Mouse (Mus musculus) hindbrain, embryonic 12.5 days (tissue): ENCODE results near the gene Igf1r. TPM values are rescaled to one million over a fixed set of nuclear protein-coding genes. Genes with fewer than 3 reads are reported as not detected.

ENCODE experiments used
- ATAC-seq: fragments of 200-750 bp; cut with Nextera tagmentation; 2 replicates; pipeline ENCODE4 v1.8.0; 2017; ENCODE audit warnings: moderate TSS enrichment; ENCODE audit not compliant: low FRiP score
- H3K27ac ChIP-seq: fragments of 300-500 bp; sonication (generic); 2 replicates; pipeline ENCODE4 v1.5.1; 2016; ENCODE audit warnings: mild to moderate bottlenecking
- H3K27me3 ChIP-seq: fragments of 300-500 bp; sonication (generic); 2 replicates; pipeline ENCODE4 v1.6.1; 2016; ENCODE audit warnings: mild to moderate bottlenecking
- H3K36me3 ChIP-seq: fragments of 300-500 bp; sonication (generic); 2 replicates; pipeline ENCODE4 v1.6.1; 2016; ENCODE audit warnings: mild to moderate bottlenecking
- H3K4me1 ChIP-seq: fragments of 300-500 bp; sonication (generic); 2 replicates; pipeline ENCODE4 v1.6.1; 2016
- H3K4me2 ChIP-seq: fragments of 300-500 bp; sonication (generic); replicated peaks from 2 replicates; pipeline ENCODE4 v1.6.1; 2016; ENCODE audit warnings: mild to moderate bottlenecking
- H3K4me3 ChIP-seq: fragments of 300-500 bp; sonication (generic); 2 replicates; pipeline ENCODE4 v1.5.1; 2016; ENCODE audit warnings: mild to moderate bottlenecking
- H3K9ac ChIP-seq: fragments of 300-500 bp; sonication (generic); 2 replicates; pipeline ENCODE4 v1.6.1; 2016; ENCODE audit warnings: mild to moderate bottlenecking, moderate library complexity
- H3K9me3 ChIP-seq: fragments of 300-500 bp; sonication (generic); replicated peaks from 2 replicates; pipeline ENCODE4 v1.6.1; 2016; ENCODE audit warnings: mild to moderate bottlenecking
- WGBS: fragments of 180-500 bp; shearing (Covaris S2); methylation state at CpG from one replicate; pipeline ENCODE4 v1.1.7; 2016; 5-methylcytosine and 5-hydroxymethylcytosine counted together
- polyA plus RNA-seq: library from polyadenylated mRNA; unstranded; fragments of >200 nt; fragmentation: Nextera tagmentation; extraction: Ambion mirVana; gene quantifications from 2 replicates; pipeline ENCODE4 v1.2.1, GENCODE M21; 2016

Gene Igf1r
- polyA plus RNA-seq, 1 experiment from 2014 or later, result 42.3 TPM

- H3K27ac ChIP-seq, result no peak overlapping the region
- no peak overlapping the region for H3K4me2 ChIP-seq
- H3K27me3 ChIP-seq, result no peaks in the 10 kb centered on the region
- H3K9ac ChIP-seq, result no peak overlapping the region
- no peak overlapping the region for H3K4me3 ChIP-seq
- H3K4me1 ChIP-seq, result peaks cover 24% of the 10 kb centered on the region
- WGBS, result 62% methylated on average over 6 of the region's 6 CpGs
- 0 out of 2 replicates have a peak, but pooled peaks cover 5% of the 10 kb centered on the region for H3K9me3 ChIP-seq
- H3K36me3 ChIP-seq, result peaks cover 25% of the 10 kb centered on the region
- ATAC-seq, result no peak
Measured at GRCm38 (mm10) chr7:68012123-68012474, 59.5 kb downstream of the Igf1r start.

GRCm38 (mm10) chr7:68014495-68014894, 61.9 kb downstream of the Igf1r start:
- peaks cover 26% of the 10 kb centered on the region for H3K4me1 ChIP-seq
- no peak overlapping the region for H3K27ac ChIP-seq
- no peaks in the 10 kb centered on the region for H3K27me3 ChIP-seq
- no peak overlapping the region for H3K4me2 ChIP-seq
- whole genome bisulfite sequencing, result 85% methylated on average over 3 of the region's 3 CpGs
- 0 out of 2 replicates have a peak, but pooled peaks cover 5% of the 10 kb centered on the region for H3K9me3 ChIP-seq
- H3K9ac ChIP-seq, result no peak overlapping the region
- no peak for ATAC-seq
- peaks cover 8% of the 10 kb centered on the region; the same call in 1 of the 2 replicates for H3K36me3 ChIP-seq
- no peak overlapping the region for H3K4me3 ChIP-seq

- no peak overlapping the region for H3K4me3 ChIP-seq
- peaks cover 19% of the 10 kb centered on the region for H3K4me1 ChIP-seq
- H3K4me2 ChIP-seq, result no peak overlapping the region
- H3K9me3 ChIP-seq, result 0 out of 2 replicates have a peak, but pooled peaks cover 5% of the 10 kb centered on the region
- no peak overlapping the region for H3K27ac ChIP-seq
- H3K27me3 ChIP-seq, result no peaks in the 10 kb centered on the region
- ATAC-seq, result no peak
- no peak overlapping the region for H3K9ac ChIP-seq
- WGBS, result 98% methylated on average over 3 of the region's 3 CpGs
- H3K36me3 ChIP-seq, result peaks cover 7% of the 10 kb centered on the region; the same call in 1 of the 2 replicates
Measured at GRCm38 (mm10) chr7:68015404-68015803, 62.8 kb downstream of the Igf1r start.

- Histone ChIP-seq H3K36me3 (peaks cover 7% of the 10 kb centered on the region; the same call in 1 of the 2 replicates), H3K4me2 (no peak overlapping the region), H3K27ac (no peak overlapping the region), H3K9ac (no peak overlapping the region), H3K4me3 (no peak overlapping the region), H3K27me3 (no peaks in the 10 kb centered on the region), H3K9me3 (0 out of 2 replicates have a peak, but pooled peaks cover 5% of the 10 kb centered on the region), H3K4me1 (peaks cover 16% of the 10 kb centered on the region; the same call in 1 of the 2 replicates)
- ATAC-seq, result no peak
- WGBS, result 92% methylated on average over 4 of the region's 4 CpGs
Measured at GRCm38 (mm10) chr7:68018038-68018437, 65.4 kb downstream of the Igf1r start.

GRCm38 (mm10) chr7:68020556-68020955, 67.9 kb downstream of the Igf1r start:
- 83% methylated on average over 2 of the region's 2 CpGs for WGBS
- H3K9me3 ChIP-seq, result 0 out of 2 replicates have a peak, but pooled peaks cover 5% of the 10 kb centered on the region
- H3K4me1 ChIP-seq, result peaks cover 19% of the 10 kb centered on the region
- H3K27ac ChIP-seq, result no peak overlapping the region
- ATAC-seq, result no peak
- H3K27me3 ChIP-seq, result no peaks in the 10 kb centered on the region
- H3K36me3 ChIP-seq, result peaks cover 4% of the 10 kb centered on the region; the same call in 1 of the 2 replicates
- H3K9ac ChIP-seq, result no peak overlapping the region
- H3K4me3 ChIP-seq, result no peak overlapping the region
- no peak overlapping the region for H3K4me2 ChIP-seq

GRCm38 (mm10) chr7:68021741-68022140, 69.1 kb downstream of the Igf1r start:
- WGBS, result 75% methylated on average over 2 of the region's 2 CpGs
- no peaks in the 10 kb centered on the region; the same call in 1 of the 2 replicates for H3K36me3 ChIP-seq
- H3K4me1 ChIP-seq, result peaks cover 27% of the 10 kb centered on the region
- H3K27ac ChIP-seq, result no peak overlapping the region
- no peak for ATAC-seq
- H3K4me2 ChIP-seq, result no peak overlapping the region
- no peaks in the 10 kb centered on the region for H3K9me3 ChIP-seq
- no peaks in the 10 kb centered on the region for H3K27me3 ChIP-seq
- H3K4me3 ChIP-seq, result no peak overlapping the region
- H3K9ac ChIP-seq, result no peak overlapping the region

GRCm38 (mm10) chr7:68022188-68022587, 69.6 kb downstream of the Igf1r start:
- Histone ChIP-seq H3K27ac (no peak overlapping the region), H3K4me2 (no peak overlapping the region), H3K9ac (no peak overlapping the region), H3K9me3 (no peaks in the 10 kb centered on the region), H3K27me3 (no peaks in the 10 kb centered on the region), H3K36me3 (no peaks in the 10 kb centered on the region; the same call in 1 of the 2 replicates), H3K4me3 (no peak overlapping the region), H3K4me1 (peaks cover 27% of the 10 kb centered on the region)
- ATAC-seq, result no peak
- WGBS, result 73% methylated on average over 6 of the region's 6 CpGs

GRCm38 (mm10) chr7:68023882-68024281, 71.3 kb downstream of the Igf1r start:
- H3K36me3 ChIP-seq, result no peaks in the 10 kb centered on the region; the same call in 1 of the 2 replicates
- ATAC-seq, result no peak
- H3K27ac ChIP-seq, result no peak overlapping the region
- no peaks in the 10 kb centered on the region for H3K27me3 ChIP-seq
- H3K4me3 ChIP-seq, result no peak overlapping the region
- no peak overlapping the region for H3K9ac ChIP-seq
- H3K9me3 ChIP-seq, result no peaks in the 10 kb centered on the region
- H3K4me2 ChIP-seq, result no peak overlapping the region
- 83% methylated on average over 4 of the region's 4 CpGs for WGBS
- peaks cover 35% of the 10 kb centered on the region for H3K4me1 ChIP-seq

GRCm38 (mm10) chr7:68024625-68025024, 72.0 kb downstream of the Igf1r start:
- H3K27me3 ChIP-seq, result no peaks in the 10 kb centered on the region
- no peak overlapping the region for H3K4me2 ChIP-seq
- H3K4me3 ChIP-seq, result no peak overlapping the region
- H3K36me3 ChIP-seq, result no peaks in the 10 kb centered on the region; the same call in 1 of the 2 replicates
- ATAC-seq, result no peak
- H3K27ac ChIP-seq, result no peak overlapping the region
- H3K9ac ChIP-seq, result no peak overlapping the region
- H3K9me3 ChIP-seq, result no peaks in the 10 kb centered on the region
- 76% methylated on average over 4 of the region's 4 CpGs for WGBS
- peaks cover 39% of the 10 kb centered on the region for H3K4me1 ChIP-seq

- H3K9ac ChIP-seq, result no peak overlapping the region
- no peak overlapping the region for H3K4me2 ChIP-seq
- peaks cover 46% of the 10 kb centered on the region for H3K4me1 ChIP-seq
- ATAC-seq, result no peak
- 60% methylated on average over 3 of the region's 3 CpGs for WGBS
- H3K4me3 ChIP-seq, result no peak overlapping the region
- H3K27ac ChIP-seq, result peak overlapping the region; percentile 52
- no peaks in the 10 kb centered on the region for H3K27me3 ChIP-seq
- H3K9me3 ChIP-seq, result no peaks in the 10 kb centered on the region
- no peaks in the 10 kb centered on the region; the same call in 1 of the 2 replicates for H3K36me3 ChIP-seq
Measured at GRCm38 (mm10) chr7:68025396-68025795, 72.8 kb downstream of the Igf1r start.

GRCm38 (mm10) chr7:68026076-68026475, 73.4 kb downstream of the Igf1r start:
- peak; percentile 35; the same call in 1 of the 2 replicates for ATAC-seq
- no peak overlapping the region for H3K27ac ChIP-seq
- H3K27me3 ChIP-seq, result no peaks in the 10 kb centered on the region
- H3K4me2 ChIP-seq, result no peak overlapping the region
- H3K36me3 ChIP-seq, result no peaks in the 10 kb centered on the region; the same call in 1 of the 2 replicates
- H3K4me1 ChIP-seq, result peaks cover 50% of the 10 kb centered on the region
- WGBS, result 63% methylated on average over 9 of the region's 9 CpGs
- H3K9me3 ChIP-seq, result no peaks in the 10 kb centered on the region
- no peak overlapping the region for H3K9ac ChIP-seq
- H3K4me3 ChIP-seq, result no peak overlapping the region

- Histone ChIP-seq H3K4me3 (no peak overlapping the region), H3K4me2 (no peak overlapping the region), H3K27me3 (no peaks in the 10 kb centered on the region), H3K4me1 (peaks cover 46% of the 10 kb centered on the region), H3K9ac (no peak overlapping the region), H3K9me3 (no peaks in the 10 kb centered on the region), H3K36me3 (no peaks in the 10 kb centered on the region; the same call in 1 of the 2 replicates), H3K27ac (no peak overlapping the region)
- no peak for ATAC-seq
- 53% methylated on average over 4 of the region's 4 CpGs for WGBS
Measured at GRCm38 (mm10) chr7:68028167-68028566, 75.5 kb downstream of the Igf1r start.

- Histone ChIP-seq H3K9me3 (no peaks in the 10 kb centered on the region), H3K4me3 (no peak overlapping the region), H3K4me1 (peaks cover 34% of the 10 kb centered on the region), H3K27me3 (no peaks in the 10 kb centered on the region), H3K4me2 (no peak overlapping the region), H3K36me3 (no peaks in the 10 kb centered on the region), H3K9ac (no peak overlapping the region), H3K27ac (peak overlapping the region; percentile 30; the same call in 1 of the 2 replicates)
- 0 out of 2 replicates have a peak, but pooled peaks have one; percentile 38 for ATAC-seq
- 28% methylated on average over 9 of the region's 9 CpGs for WGBS
Measured at GRCm38 (mm10) chr7:68030846-68031245, 78.2 kb downstream of the Igf1r start.
